Mouse (Mus musculus) CH12.LX (cell line): ENCODE results near the gene Ptx4. TPM values are rescaled to one million over a fixed set of nuclear protein-coding genes. Genes with fewer than 3 reads are reported as not detected.

Experiments
- DNase-seq: peaks from one replicate; pipeline ENCODE4 v3.0.0-alpha.2; 2013; ENCODE audit errors: extremely low read depth
- H3K27ac ChIP-seq: 2 replicates; pipeline ENCODE4 v1.5.1; 2012; ENCODE audit warnings: low read depth, mild to moderate bottlenecking, control low read depth, moderate library complexity; ENCODE audit not compliant: insufficient read depth
- H3K27me3 ChIP-seq: replicated peaks from 2 replicates; pipeline ENCODE3; 2012; ENCODE audit warnings: inconsistent platforms
- H3K36me3 ChIP-seq, 2 experiments: replicated peaks in 1 of 2; 2 replicates each; pipeline versions ENCODE3 to v1.6.1; 2012; ENCODE audit warnings: inconsistent platforms in 1 of 2, low read length in 1 of 2, mild to moderate bottlenecking in 1 of 2, mixed read lengths in 1 of 2, moderate library complexity in 1 of 2; ENCODE audit not compliant: control insufficient read depth in 1 of 2, insufficient read depth in 1 of 2
- H3K4me1 ChIP-seq, 2 experiments: 2 replicates each; pipeline ENCODE4 v1.6.1; 2012; ENCODE audit warnings: inconsistent platforms in 1 of 2, moderate library complexity in 1 of 2; ENCODE audit not compliant: insufficient read depth in 2 of 2, control insufficient read depth in 1 of 2
- H3K4me2 ChIP-seq: 2 replicates; pipeline ENCODE4 v1.6.1; 2012; ENCODE audit warnings: low read depth, mild to moderate bottlenecking, control low read depth; ENCODE audit not compliant: poor library complexity, insufficient read depth, severe bottlenecking
- H3K4me3 ChIP-seq, 3 experiments: fragments of 150-350 bp in 1 of 3; sonication (generic) in 1 of 3; replicated peaks in 1 of 3; 2 replicates each; pipeline versions ENCODE3 to v1.5.1; 2011 to 2012; ENCODE audit warnings: low read depth in 2 of 3, low read length in 2 of 3, mild to moderate bottlenecking in 2 of 3, moderate library complexity in 2 of 3, control low read depth in 1 of 3, improper control_type of control experiment in 1 of 3, inconsistent platforms in 1 of 3, mixed read lengths in 1 of 3; ENCODE audit not compliant: poor library complexity in 1 of 3
- H3K79me2 ChIP-seq: replicated peaks from 2 replicates; pipeline ENCODE4 v1.6.1; 2012; ENCODE audit warnings: mild to moderate bottlenecking, moderate library complexity; ENCODE audit not compliant: control insufficient read depth, poor library complexity, insufficient read depth, severe bottlenecking; ENCODE audit errors: extremely low read depth
- H3K9ac ChIP-seq: 2 replicates; pipeline ENCODE4 v1.6.1; 2012; ENCODE audit warnings: low read depth, mild to moderate bottlenecking, control low read depth, moderate library complexity; ENCODE audit not compliant: insufficient read depth
- H3K9me3 ChIP-seq: replicated peaks from 2 replicates; pipeline ENCODE3; 2012; ENCODE audit warnings: low read length, inconsistent platforms, mixed read lengths
- CHD1 ChIP-seq: IDR thresholded peaks from 2 replicates; pipeline ENCODE4 v1.6.1; 2012; ENCODE audit warnings: low read depth, low read length, improper control_type of control experiment, inconsistent platforms
- CTCF ChIP-seq, 2 experiments: IDR thresholded peaks in 1 of 2; conservative IDR thresholded peaks in 1 of 2; 2 replicates each; pipeline ENCODE4 v1.5.1; 2011 to 2012; ENCODE audit warnings: low read depth in 2 of 2, low read length in 2 of 2, improper control_type of control experiment in 1 of 2, inconsistent platforms in 1 of 2, mild to moderate bottlenecking in 1 of 2, moderate library complexity in 1 of 2
- E2F4 ChIP-seq: IDR thresholded peaks from 2 replicates; pipeline ENCODE4 v1.6.1; 2011; ENCODE audit warnings: low read depth, low read length, improper control_type of control experiment; ENCODE audit not compliant: insufficient replicate concordance
- ELF1 ChIP-seq: IDR thresholded peaks from 2 replicates; pipeline ENCODE4 v1.6.1; 2014; ENCODE audit warnings: low read depth, mild to moderate bottlenecking, inconsistent platforms, low read length, improper control_type of control experiment
- ETS1 ChIP-seq: conservative IDR thresholded peaks from 2 replicates; pipeline ENCODE4 v1.6.1; 2012; ENCODE audit warnings: low read depth, mild to moderate bottlenecking, inconsistent platforms, low read length, improper control_type of control experiment, moderate library complexity
- GABPA ChIP-seq: IDR thresholded peaks from 2 replicates; pipeline ENCODE4 v1.6.1; 2012; ENCODE audit warnings: low read depth, low read length, improper control_type of control experiment, inconsistent platforms; ENCODE audit not compliant: insufficient replicate concordance
- JUND ChIP-seq: conservative IDR thresholded peaks from 2 replicates; pipeline ENCODE4 v1.6.1; 2011; ENCODE audit warnings: low read depth, low read length, improper control_type of control experiment
- KAT2A ChIP-seq: IDR thresholded peaks from 2 replicates; pipeline ENCODE4 v1.6.1; 2012; ENCODE audit warnings: low read length, improper control_type of control experiment, inconsistent platforms; ENCODE audit not compliant: insufficient replicate concordance
- MAX ChIP-seq: IDR thresholded peaks from 2 replicates; pipeline ENCODE4 v1.6.1; 2011; ENCODE audit warnings: low read length, improper control_type of control experiment
- MAZ ChIP-seq: IDR thresholded peaks from 2 replicates; pipeline ENCODE4 v1.6.1; 2012; ENCODE audit warnings: low read depth, mild to moderate bottlenecking, inconsistent platforms, low read length, improper control_type of control experiment, moderate library complexity
- MEF2A ChIP-seq: IDR thresholded peaks from 2 replicates; pipeline ENCODE4 v1.6.1; 2014; ENCODE audit warnings: low read depth, mild to moderate bottlenecking, inconsistent platforms, low read length, improper control_type of control experiment, borderline replicate concordance
- MXI1 ChIP-seq: IDR thresholded peaks from 2 replicates; pipeline ENCODE4 v1.6.1; 2011; ENCODE audit warnings: mild to moderate bottlenecking, low read depth, low read length, improper control_type of control experiment
- NELFE ChIP-seq: IDR thresholded peaks from 2 replicates; pipeline ENCODE4 v1.6.1; 2011; ENCODE audit warnings: low read depth, low read length, improper control_type of control experiment
- RAD21 ChIP-seq: IDR thresholded peaks from 2 replicates; pipeline ENCODE4 v1.6.1; 2011; ENCODE audit warnings: low read depth, mild to moderate bottlenecking, low read length, improper control_type of control experiment, moderate library complexity
- SMC3 ChIP-seq: IDR thresholded peaks from 2 replicates; pipeline ENCODE4 v1.6.1; 2011; ENCODE audit warnings: low read depth, low read length, improper control_type of control experiment
- UBTF ChIP-seq: IDR thresholded peaks from 2 replicates; pipeline ENCODE4 v1.6.1; 2012; ENCODE audit warnings: low read depth, mild to moderate bottlenecking, inconsistent platforms, low read length, improper control_type of control experiment, moderate library complexity
- USF2 ChIP-seq: conservative IDR thresholded peaks from 2 replicates; pipeline ENCODE4 v1.6.1; 2011; ENCODE audit warnings: low read depth, low read length, improper control_type of control experiment
- ZMIZ1 ChIP-seq: IDR thresholded peaks from 2 replicates; pipeline ENCODE4 v1.6.1; 2012; ENCODE audit warnings: low read depth, mild to moderate bottlenecking, inconsistent platforms, low read length, improper control_type of control experiment
- dilution Hi-C: fragments of 300-500 bp; cut with MboI; formaldehyde crosslinking; loops from 2 replicates; pipeline ENCODE4 v1.14.3; 2020; ENCODE audit warnings: low sequenced_read_pairs; ENCODE audit not compliant: extremely low pct_unique_long_range_greater_than_20kb, extremely low pct_ligation_motif_present
- in situ Hi-C: fragments of 300-500 bp; cut with MboI; formaldehyde crosslinking; loops from 3 replicates; pipeline ENCODE4 v1.14.3; 2019; ENCODE audit warnings: low sequenced_read_pairs, low pct_ligation_motif_present, low pct_unique_long_range_greater_than_20kb, mixed read lengths
- polyA plus RNA-seq: library from polyadenylated mRNA; unstranded; fragments of >175 nt; gene quantifications from 2 replicates; pipeline ENCODE4 v1.2.1, GENCODE M21; 2012; ENCODE audit warnings: low read depth; ENCODE audit not compliant: insufficient read length
- total RNA-seq, 2 experiments: library from RNA; depleted of rRNA; stranded (reverse); fragments of 300-350 nt in 1 of 2; fragments of >200 nt in 1 of 2; gene quantifications; 2 replicates each; pipeline ENCODE4 v1.2.3; 2012 to 2014

Ptx4 gene
- total and polyA plus RNA-seq, 3 experiments: not detected

DNA sequence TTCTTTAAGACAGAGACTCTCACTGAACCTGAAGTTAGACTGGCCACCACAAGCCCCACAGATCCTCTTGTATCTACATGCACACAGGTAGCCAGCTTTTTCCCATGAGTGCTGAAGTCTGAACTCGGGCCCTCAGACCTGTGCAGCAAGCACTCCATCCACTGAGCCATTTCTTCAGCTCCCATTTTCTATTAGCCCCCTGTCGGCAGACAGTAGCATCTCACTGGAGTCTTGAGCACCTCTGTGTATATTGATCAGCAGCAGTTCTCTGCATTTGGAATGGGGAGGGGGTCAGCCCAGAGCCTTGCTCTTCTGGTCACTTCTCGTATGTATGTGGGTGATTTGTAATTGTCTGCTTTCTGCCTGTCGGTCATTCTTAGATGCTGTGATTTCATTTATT is 19.4 kb downstream of the Ptx4 start:
- dilution Hi-C loops (no loop called here), in situ Hi-C loops (no loop called here)
- peak; percentile 43 for DNase-seq
- H3K4me3 ChIP-seq: no peak overlapping the region
- peaks cover 3 to 74% of the 10 kb centered on the region in 2 experiments for H3K36me3 ChIP-seq
- H3K9me3 ChIP-seq: no peaks in the 10 kb centered on the region
- H3K27me3 ChIP-seq: no peaks in the 10 kb centered on the region
- no peaks in the 10 kb centered on the region; the same call in 1 of the 2 replicates for H3K79me2 ChIP-seq
- no peak overlapping the region for H3K4me2 ChIP-seq
- no peak overlapping the region for H3K9ac ChIP-seq
- H3K4me1 ChIP-seq: peaks cover 3 to 12% of the 10 kb centered on the region in 2 experiments
- no peak overlapping the region for H3K27ac ChIP-seq
- peak; percentile 26 for TF ChIP-seq SMC3
- no peak for TF ChIP-seq USF2
- TF ChIP-seq RAD21: peak; percentile 14
- TF ChIP-seq CTCF (conservative IDR thresholded peaks at IDR 0.05 in 1 of 2, IDR thresholded peaks at IDR 0.05 in 1 of 2; ENCODE audit: low read depth in 2 of 2, low read length in 2 of 2): peak in 1 of 2 experiments; percentile 52; a peak in 2 of 4 replicates
- no peak for TF ChIP-seq ETS1
- TF ChIP-seq, all 38 proteins: peak for 3

DNA sequence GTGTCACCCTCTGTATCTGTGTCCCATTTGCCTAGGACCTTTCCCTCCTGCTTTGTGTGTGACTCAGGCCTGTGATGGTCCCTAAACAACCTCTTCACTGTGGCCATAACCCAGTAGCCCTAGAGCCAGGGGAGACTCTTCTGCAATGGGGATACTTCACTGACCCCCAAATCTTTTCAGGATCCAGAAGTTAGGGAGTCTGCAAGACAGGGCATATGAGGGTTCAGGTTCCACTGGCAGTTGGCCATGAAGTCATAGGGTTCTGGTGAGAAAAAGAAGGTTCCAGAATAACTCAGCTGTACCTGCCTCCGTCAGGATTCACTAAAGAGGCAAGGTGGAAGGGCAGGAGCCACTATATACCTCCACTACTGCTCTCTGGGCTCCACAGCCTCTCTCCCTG is 41.6 kb downstream of the Ptx4 start, which contains the start of gene Ccdc154:
Gene Ccdc154, plus strand, starts transcription at position 301 of the 400 bp plus-strand sequence.
- TF ChIP-seq CTCF (conservative IDR thresholded peaks at IDR 0.05 in 1 of 2, IDR thresholded peaks at IDR 0.05 in 1 of 2; ENCODE audit: low read depth in 2 of 2, low read length in 2 of 2): no peak
- no peak for TF ChIP-seq MXI1
- TF ChIP-seq NELFE: no peak
- no peak for TF ChIP-seq E2F4
- TF ChIP-seq RAD21: no peak
- no peak for TF ChIP-seq GABPA
- TF ChIP-seq UBTF: no peak
- TF ChIP-seq, all 38 proteins: peak for 0
- H3K9me3 ChIP-seq: no peaks in the 10 kb centered on the region
- in situ Hi-C loops: no loop called here
- no peak within 1 kb of the TSS for H3K9ac ChIP-seq
- H3K36me3 ChIP-seq: peaks cover 30 to 57% of the 10 kb centered on the region in 2 experiments
- dilution Hi-C loops: no loop called here
- H3K27ac ChIP-seq: no peak within 1 kb of the TSS
- H3K4me1 ChIP-seq: no peaks in the 10 kb centered on the region
- H3K4me3 ChIP-seq: no peak within 1 kb of the TSS
- no peaks in the 10 kb centered on the region for H3K79me2 ChIP-seq
- H3K27me3 ChIP-seq: peaks cover 15% of the 10 kb centered on the region
- no peak within 1 kb of the TSS for H3K4me2 ChIP-seq
- DNase-seq: no peak

DNA sequence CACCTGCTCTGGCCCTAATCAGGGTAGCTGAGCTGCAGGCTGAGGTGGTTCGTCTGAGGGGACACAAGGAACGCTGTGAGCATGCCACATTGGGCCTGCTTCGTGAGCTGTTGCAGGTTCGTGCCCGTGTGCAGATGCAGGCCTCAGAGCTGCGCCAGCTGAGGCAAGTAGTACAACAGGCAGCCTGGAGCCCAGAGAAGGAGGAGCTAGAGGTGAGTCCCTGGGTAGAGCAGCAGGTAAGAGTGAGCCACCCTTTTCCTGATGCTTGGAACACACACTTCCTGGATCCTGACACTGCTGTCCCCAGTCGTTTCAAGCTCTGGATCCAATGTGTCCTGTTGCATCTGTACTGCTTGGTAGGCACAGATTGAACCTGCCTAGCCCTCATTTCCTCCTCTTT is 42.8 kb downstream of the Ptx4 start:
- Histone ChIP-seq H3K27me3 (peaks cover 27% of the 10 kb centered on the region), H3K4me3 (no peak overlapping the region), H3K9me3 (no peaks in the 10 kb centered on the region), H3K27ac (no peak overlapping the region), H3K79me2 (no peaks in the 10 kb centered on the region), H3K4me1 (no peaks in the 10 kb centered on the region), H3K4me2 (no peak overlapping the region), H3K36me3 (peaks cover 23 to 46% of the 10 kb centered on the region in 2 experiments), H3K9ac (no peak overlapping the region)
- dilution Hi-C loops (no loop called here), in situ Hi-C loops (no loop called here)
- no peak for DNase-seq
- TF ChIP-seq ZMIZ1: no peak
- TF ChIP-seq ELF1: no peak
- TF ChIP-seq KAT2A: no peak
- no peak for TF ChIP-seq CHD1
- no peak for TF ChIP-seq JUND
- TF ChIP-seq MAX: no peak
- TF ChIP-seq E2F4: no peak
- TF ChIP-seq MAZ: no peak
- no peak for TF ChIP-seq MEF2A
